Mouse (Mus musculus) urinary bladder, adult 2 months (tissue): ENCODE results near the gene Cdkl2. TPM values are rescaled to one million over a fixed set of nuclear protein-coding genes. Genes with fewer than 3 reads are reported as not detected.

Experiments
- DNase-seq: peaks from one replicate; pipeline ENCODE4 v3.0.0; 2022; ENCODE audit warnings: low spot score
- polyA plus RNA-seq: library from polyadenylated mRNA; depleted of rRNA; stranded (reverse); fragments of >200 nt; gene quantifications from 2 replicates; pipeline ENCODE4 v1.2.3, GENCODE M21; 2012; rRNA removed

The Cdkl2 gene
- polyA plus RNA-seq: 4.0 and 5.7 TPM in 2 replicates

- no peak for DNase-seq
Observed at GRCm38 (mm10) chr5:92043783-92044182, at the start of gene Cdkl2. Gene Cdkl2, minus strand, starts transcription at chr5:92043883.

GRCm38 (mm10) chr5:92087469-92087868 is 43.8 kb upstream of the Cdkl2 start:
- no peak for DNase-seq

- no peak for DNase-seq
Observed at GRCm38 (mm10) chr5:92085821-92086550, 42.3 kb upstream of the Cdkl2 start.

DNA sequence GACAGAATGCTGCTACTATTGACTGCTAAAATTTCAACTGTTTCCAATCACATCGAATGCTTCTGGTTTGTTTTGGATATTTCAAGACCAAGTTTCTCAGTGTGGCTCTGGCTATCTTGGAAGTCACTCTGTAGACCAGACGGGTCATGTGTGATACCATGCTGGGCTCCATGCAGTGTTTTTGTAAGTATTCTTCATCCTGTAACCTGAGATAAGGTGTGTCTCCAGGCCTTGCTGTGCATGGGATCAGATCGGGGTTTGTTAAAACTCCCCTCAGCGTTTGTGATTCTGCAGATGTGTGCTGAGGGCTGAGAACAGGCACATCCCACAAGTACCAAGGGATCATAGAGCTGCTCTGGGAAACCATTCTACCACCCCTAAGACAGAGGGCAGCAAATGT is 41.6 kb upstream of the Cdkl2 start:
- no peak for DNase-seq

DNA sequence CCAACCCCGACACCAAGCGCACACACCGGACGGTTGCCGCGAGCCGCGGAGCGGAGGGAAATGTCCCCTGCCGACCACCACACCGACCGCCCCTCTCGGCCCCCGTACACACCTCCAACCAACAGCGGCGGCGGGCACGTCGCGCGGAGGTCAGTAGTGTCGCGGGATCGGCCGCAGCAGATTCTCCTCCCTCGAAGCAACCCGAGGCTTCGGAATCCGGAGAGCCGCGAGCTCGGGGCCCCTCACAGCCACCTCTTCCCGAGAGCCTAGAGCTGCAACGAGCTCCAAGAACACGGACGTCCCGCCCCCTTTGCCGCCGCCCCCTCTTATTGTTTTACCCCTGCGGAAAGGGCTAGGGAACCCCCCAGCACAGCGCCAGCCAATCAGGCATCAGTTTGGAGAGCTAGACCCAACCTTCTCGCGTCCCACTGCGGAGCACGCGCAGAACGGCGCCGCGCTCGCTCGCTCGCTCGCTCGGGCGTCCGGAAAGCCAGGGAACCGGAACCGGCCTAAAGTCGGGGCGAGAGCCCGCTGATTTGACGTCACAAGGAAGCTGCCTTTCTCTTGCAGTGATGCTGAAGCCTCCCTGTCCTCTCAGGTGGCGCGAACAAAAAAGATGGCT is 39.8 kb upstream of the Cdkl2 start, which contains the start of gene G3bp2:
Gene G3bp2, minus strand, starts transcription at position 303 of the 622 bp plus-strand sequence.
- DNase-seq: peak; percentile 97

DNA sequence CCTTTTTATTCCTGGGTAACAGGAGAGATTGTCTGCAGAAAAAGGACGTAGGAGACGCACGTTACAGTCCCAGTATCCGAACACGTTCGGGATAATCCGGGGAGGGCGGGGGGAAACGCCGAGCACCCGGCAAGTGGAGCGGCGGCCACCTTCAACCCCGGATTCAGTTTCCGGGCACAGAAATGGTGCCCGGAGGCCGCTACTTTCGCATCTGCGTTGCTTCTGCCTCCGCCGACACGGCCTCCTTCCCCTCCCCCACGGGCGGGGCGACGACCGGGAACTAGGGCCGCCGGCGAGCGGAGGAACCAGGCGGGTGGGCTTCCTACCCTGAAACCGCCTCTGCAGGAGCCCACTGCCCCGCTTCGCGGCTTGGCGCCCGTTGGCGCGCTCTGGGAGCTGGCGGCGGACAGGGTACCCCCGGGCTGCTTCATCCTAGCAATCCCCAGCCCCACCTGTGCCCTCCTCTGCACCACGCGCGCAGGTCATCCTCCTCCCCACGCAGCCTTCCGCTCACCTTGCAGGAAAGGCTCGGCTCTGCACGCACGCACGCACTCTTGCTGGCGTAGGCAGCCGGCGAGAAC is 39.2 kb upstream of the Cdkl2 start:
- DNase-seq: peak; percentile 70

GRCm38 (mm10) chr5:92081326-92081725 is 37.6 kb upstream of the Cdkl2 start:
- DNase-seq: no peak

DNA sequence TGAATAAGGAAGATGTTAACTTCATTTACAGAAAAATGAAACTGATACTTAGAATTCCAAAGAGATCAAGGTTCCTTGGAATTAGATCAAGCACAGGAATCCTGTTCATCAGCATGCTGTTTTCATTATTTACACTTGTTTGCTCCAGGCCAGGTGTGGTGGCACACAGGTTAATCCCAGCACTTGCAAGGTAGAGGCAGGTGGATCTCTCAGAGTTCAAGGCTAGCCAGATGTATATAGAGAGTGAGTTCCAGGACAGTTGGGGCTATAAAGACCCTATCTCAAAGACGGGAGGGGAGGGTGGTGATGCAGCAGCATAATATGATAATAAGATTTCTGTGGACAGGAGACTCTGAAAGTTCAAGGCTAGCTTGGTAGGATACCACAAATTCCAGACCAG is 36.7 kb upstream of the Cdkl2 start:
- DNase-seq: no peak

GRCm38 (mm10) chr5:92079304-92079703 is 35.6 kb upstream of the Cdkl2 start:
- no peak for DNase-seq

- no peak for DNase-seq
Observed at GRCm38 (mm10) chr5:92078751-92079150, 35.1 kb upstream of the Cdkl2 start.

DNA sequence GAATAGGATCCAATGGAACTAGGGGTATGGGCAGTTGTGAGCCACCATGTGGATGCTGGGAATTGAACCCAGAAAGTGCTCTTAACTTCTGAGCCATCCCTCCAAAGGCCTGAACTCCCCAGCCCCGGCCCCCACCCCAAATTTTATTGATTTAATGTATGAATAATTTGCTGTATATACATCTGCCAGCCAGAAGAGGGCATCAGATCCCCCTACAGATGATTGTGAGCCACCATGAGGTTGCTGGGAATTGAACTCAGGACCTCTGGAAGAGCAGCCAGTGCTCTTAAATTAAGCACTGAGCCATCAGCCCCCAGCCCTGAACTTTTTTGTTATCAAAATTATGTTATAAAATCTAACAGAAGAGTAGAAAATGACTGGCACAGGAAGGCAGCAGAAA is 32.6 kb upstream of the Cdkl2 start:
- DNase-seq: no peak

DNA sequence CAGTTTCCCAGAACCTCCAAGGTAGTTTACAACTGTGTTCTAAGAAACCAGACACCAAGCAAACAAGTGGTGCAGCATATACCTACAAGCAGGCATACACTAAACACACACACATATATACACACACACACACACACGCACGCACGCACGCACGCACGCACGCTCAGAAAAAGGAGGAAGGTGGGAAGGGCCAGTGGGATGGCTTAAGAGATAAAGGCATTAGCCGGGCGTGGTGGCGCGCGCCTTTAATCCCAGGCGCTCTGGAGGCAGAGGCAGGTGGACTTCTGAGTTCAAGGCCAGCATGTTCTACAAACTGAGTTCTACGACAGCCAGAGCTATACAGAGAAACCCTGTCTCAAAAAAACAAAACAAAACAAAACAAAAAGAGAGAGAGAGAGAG is 30.4 kb upstream of the Cdkl2 start:
- DNase-seq: no peak

DNA sequence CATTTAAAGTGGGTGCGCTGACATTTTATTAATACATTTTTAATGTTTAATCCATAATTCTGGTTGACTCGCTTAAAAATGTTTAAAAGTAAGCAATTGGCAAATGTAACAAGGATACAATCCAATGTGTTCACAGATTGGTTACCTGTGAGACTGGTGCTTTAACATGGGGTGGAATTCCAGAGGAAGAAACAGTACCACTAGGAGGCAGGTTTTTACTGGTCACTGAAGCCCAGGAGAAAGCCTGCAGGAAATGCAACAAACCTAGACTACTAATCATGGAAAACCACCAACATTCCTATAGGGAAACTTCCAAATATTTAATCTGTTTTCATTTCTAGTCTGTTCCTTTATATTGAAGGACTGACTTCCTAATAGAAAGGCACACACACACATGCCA is 19.5 kb upstream of the Cdkl2 start:
- DNase-seq: no peak

DNA sequence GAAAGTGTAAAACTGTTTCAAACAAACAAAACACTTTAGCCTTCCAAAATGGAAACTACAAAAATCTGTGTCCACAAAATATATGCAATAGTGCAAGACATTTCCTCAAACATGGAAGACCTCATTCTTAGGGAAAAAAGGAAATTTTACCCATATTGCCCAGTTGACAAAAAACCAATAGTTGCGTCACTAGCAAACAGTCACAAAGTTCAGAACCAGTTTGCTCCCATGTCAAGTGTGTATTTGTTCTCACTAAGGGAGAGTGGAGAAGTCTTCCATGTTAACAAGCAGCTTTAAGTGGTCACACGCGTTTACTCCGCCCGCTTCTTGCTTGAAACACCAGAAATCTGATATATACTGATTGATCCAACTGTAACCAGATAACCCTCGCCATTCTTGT is 9.2 kb upstream of the Cdkl2 start:
- no peak for DNase-seq

DNA sequence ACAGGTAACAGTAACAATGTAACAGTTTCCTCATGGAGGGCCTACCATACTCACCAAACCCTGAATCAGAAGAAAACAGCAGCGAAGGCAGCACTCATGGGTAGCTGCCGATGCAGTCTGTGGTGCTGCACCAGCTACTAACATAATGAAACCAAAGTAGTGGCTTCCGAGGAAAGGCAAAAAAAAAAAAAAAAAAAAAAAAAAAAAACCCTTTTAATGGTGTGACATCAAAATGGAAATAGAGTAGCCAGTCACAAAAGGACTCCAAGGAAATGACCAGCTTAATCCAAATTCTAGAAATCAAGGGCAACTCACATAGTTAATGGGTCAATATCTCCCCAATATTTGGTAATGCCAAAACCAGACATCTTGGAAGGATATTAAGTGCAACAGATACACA is 6.7 kb upstream of the Cdkl2 start:
- DNase-seq: no peak

GRCm38 (mm10) chr5:92042377-92043348 is 1.0 kb downstream of the Cdkl2 start:
- peak; percentile 94 for DNase-seq

- no peak for DNase-seq
Observed at GRCm38 (mm10) chr5:92019960-92020359, 23.7 kb downstream of the Cdkl2 start.

- no peak for DNase-seq
Observed at GRCm38 (mm10) chr5:92011756-92012155, 31.9 kb downstream of the Cdkl2 start.

- DNase-seq: no peak
Observed at GRCm38 (mm10) chr5:92009827-92010226, 33.9 kb downstream of the Cdkl2 start.

DNA sequence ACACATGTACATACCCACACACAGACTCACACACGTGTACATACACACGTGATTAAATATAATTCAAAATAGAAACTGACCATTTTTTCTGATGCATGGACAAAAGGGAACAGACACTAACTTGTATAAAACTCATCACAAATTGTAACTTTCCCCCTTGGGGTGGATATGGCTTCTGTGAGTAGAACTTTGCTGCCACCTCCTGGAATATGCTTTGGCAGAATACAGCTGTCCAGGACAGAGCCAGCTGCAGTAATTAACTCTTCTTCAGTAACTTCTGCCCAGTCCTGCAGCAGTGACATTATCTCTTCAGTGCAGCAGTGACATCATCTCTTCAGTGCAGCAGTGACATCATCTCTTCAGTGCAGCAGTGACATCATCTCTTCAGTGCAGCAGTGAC is 40.7 kb downstream of the Cdkl2 start:
- no peak for DNase-seq

DNA sequence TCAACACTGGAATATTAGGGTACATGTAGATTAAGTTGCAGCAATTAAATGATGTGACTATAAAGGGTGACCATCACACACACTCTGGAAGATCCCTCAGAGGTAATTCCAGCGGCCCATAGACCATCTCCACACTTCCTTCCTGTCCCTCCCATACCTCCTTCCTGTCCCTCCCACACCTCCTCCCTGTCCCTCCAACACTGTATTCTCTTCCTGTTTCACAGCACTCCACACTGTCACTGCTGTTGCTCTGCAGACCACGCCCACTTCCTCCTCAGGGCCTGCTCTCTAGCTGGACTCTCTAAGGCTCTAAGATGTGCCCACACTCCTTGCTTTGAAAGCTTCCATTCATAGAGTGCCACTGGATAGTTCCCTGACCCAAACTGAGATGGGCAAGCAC is 42.9 kb downstream of the Cdkl2 start:
- DNase-seq: no peak

GRCm38 (mm10) chr5:91994546-91994945 is 49.1 kb downstream of the Cdkl2 start:
- DNase-seq: no peak
